Mouse (Mus musculus) ES-Bruce4 (cell line): ENCODE measurements at regions not wholly inside any gene's neighbourhood (a gene's known extent, or its start where the extent isn't known, plus 50 kb on each side); places are given as distances from the start of the nearest gene placed in this dataset.

Experiments
- H3K27ac ChIP-seq: 2 replicates; pipeline ENCODE4 v1.5.1; 2012; ENCODE audit warnings: low read length, inconsistent platforms; ENCODE audit not compliant: insufficient read depth
- H3K27me3 ChIP-seq: 2 replicates; pipeline ENCODE4 v1.6.1; 2012; ENCODE audit warnings: mild to moderate bottlenecking, low read length, inconsistent platforms; ENCODE audit not compliant: control insufficient read depth, poor library complexity, insufficient read depth, severe bottlenecking
- H3K36me3 ChIP-seq: 2 replicates; pipeline ENCODE4 v1.6.1; 2012; ENCODE audit warnings: inconsistent platforms, mild to moderate bottlenecking, low read length, moderate library complexity; ENCODE audit not compliant: control insufficient read depth, poor library complexity, insufficient read depth, severe bottlenecking
- H3K4me1 ChIP-seq: one replicate; pipeline ENCODE4 v1.8.1; 2011; ENCODE audit warnings: low read length; ENCODE audit not compliant: control insufficient read depth, insufficient read depth
- H3K4me3 ChIP-seq: 2 replicates; pipeline ENCODE4 v1.5.1; 2011; ENCODE audit warnings: low read depth, mild to moderate bottlenecking, low read length
- H3K9ac ChIP-seq: 2 replicates; pipeline ENCODE4 v1.6.1; 2012; ENCODE audit warnings: low read depth, mild to moderate bottlenecking, inconsistent platforms; ENCODE audit not compliant: poor library complexity, severe bottlenecking
- H3K9me3 ChIP-seq: replicated peaks from 2 replicates; pipeline ENCODE4 v1.6.1; 2012; ENCODE audit warnings: mild to moderate bottlenecking, low read length, inconsistent platforms; ENCODE audit not compliant: control insufficient read depth, poor library complexity, insufficient read depth, severe bottlenecking
- CTCF ChIP-seq: IDR thresholded peaks from one replicate; pipeline ENCODE4 v1.8.1; 2011; ENCODE audit warnings: low read depth, low read length
- EP300 ChIP-seq: IDR thresholded peaks from 2 replicates; pipeline ENCODE4 v1.6.1; 2011; ENCODE audit warnings: low read depth, low read length; ENCODE audit not compliant: insufficient read depth
- POLR2A ChIP-seq: IDR thresholded peaks from one replicate; pipeline ENCODE4 v1.8.1; 2011; ENCODE audit warnings: low read length; ENCODE audit not compliant: insufficient read depth

DNA sequence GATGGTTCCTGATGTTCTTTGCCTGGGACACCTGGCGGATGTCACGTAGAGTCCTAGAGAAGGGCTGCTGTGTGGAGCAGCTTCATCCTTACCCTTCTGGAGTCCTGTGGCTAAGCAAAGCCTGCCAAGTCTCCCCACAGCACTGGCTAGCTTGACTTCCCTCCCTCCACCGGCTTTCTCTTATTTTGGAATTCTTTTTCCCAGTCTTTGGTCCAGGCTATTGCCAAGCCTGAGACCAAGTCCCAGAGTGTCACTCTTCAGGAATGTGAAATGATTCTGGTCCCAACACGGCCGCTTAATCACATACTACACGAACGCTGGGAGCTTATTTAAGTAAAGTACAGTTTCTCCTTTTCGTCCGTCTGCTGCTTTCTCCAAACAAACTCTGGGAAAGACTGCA, 146.4 kb downstream of the Fndc1 start:
- no peak overlapping the region for H3K27ac ChIP-seq
- no peaks in the 10 kb centered on the region for H3K4me1 ChIP-seq
- no peak for TF ChIP-seq POLR2A
- TF ChIP-seq EP300: no peak
- TF ChIP-seq CTCF: no peak
- H3K9ac ChIP-seq: no peak overlapping the region
- H3K9me3 ChIP-seq: no peaks in the 10 kb centered on the region
- H3K27me3 ChIP-seq: no peaks in the 10 kb centered on the region
- H3K4me3 ChIP-seq: no peak overlapping the region
- H3K36me3 ChIP-seq: no peaks in the 10 kb centered on the region

DNA sequence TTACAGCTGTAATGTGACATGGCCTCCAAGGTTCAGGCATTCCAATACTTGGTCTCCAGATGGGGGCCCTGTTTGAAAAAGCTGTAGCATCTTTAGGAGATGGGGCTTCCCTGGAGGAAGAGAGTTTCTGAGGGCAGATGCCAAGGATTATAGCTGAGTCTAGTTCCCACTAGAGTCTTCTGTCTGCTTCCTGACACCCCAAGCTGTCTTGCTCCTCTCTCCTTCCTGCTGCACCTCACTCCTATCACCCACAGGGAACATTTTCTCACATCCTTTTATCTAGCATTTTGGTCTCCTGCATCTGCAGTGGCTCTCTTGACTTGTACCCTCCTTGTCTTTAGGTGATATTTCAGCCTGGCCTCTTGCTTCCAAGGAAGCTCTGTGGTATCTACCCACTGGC, 147.3 kb downstream of the Fndc1 start:
- TF ChIP-seq EP300 (no peak), POLR2A (no peak), CTCF (no peak)
- Histone ChIP-seq H3K4me3 (no peak overlapping the region), H3K27ac (no peak overlapping the region), H3K27me3 (no peaks in the 10 kb centered on the region), H3K4me1 (no peaks in the 10 kb centered on the region), H3K9me3 (no peaks in the 10 kb centered on the region), H3K9ac (no peak overlapping the region), H3K36me3 (no peaks in the 10 kb centered on the region)

DNA sequence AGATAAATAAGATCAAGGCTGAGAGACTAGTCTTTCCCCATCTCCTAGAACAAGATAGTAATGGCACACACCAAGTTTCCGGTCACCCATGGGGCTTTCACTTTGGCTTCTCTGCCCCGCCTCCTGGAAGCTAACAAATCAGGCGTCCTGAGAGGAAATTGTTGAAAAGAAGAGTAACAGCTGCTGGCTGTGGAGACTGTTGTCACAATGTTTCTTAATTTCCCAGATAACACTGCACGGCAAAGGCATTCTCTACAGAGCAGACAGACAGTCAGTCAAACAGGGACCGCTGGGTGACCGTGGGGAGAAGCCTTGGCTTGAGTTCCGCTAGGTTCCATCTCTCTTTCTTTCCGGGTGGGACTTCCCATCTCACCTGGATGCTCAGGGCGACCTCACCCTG, 148.2 kb downstream of the Fndc1 start:
- no peaks in the 10 kb centered on the region for H3K36me3 ChIP-seq
- H3K27me3 ChIP-seq: no peaks in the 10 kb centered on the region
- H3K9me3 ChIP-seq: no peaks in the 10 kb centered on the region
- no peaks in the 10 kb centered on the region for H3K4me1 ChIP-seq
- H3K9ac ChIP-seq: no peak overlapping the region
- H3K4me3 ChIP-seq: no peak overlapping the region
- H3K27ac ChIP-seq: no peak overlapping the region
- no peak for TF ChIP-seq EP300
- no peak for TF ChIP-seq CTCF
- no peak for TF ChIP-seq POLR2A

DNA sequence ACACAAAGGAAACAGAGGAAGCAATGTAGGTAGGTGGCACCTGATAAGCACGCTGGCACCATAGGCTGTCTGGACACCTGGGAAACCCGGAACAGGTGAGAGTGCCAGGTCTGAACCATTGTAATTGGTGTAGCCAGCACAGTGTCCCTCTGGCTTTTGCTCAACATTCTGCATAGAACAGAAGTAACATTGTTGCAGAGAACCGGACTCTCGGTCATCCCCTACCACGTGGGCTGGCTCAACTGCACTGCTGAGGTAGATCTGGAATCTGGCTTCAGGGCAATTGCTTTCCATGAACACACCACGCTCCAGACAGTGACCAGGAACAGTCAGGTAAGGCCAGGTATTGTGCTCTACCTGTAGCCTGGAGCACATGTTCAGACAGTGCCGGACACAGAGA, 149.3 kb downstream of the Fndc1 start:
- Histone ChIP-seq H3K4me1 (no peaks in the 10 kb centered on the region), H3K27me3 (no peaks in the 10 kb centered on the region), H3K4me3 (no peak overlapping the region), H3K9me3 (no peaks in the 10 kb centered on the region), H3K9ac (no peak overlapping the region), H3K27ac (no peak overlapping the region), H3K36me3 (no peaks in the 10 kb centered on the region)
- no peak for TF ChIP-seq POLR2A
- no peak for TF ChIP-seq EP300
- TF ChIP-seq CTCF: no peak

DNA sequence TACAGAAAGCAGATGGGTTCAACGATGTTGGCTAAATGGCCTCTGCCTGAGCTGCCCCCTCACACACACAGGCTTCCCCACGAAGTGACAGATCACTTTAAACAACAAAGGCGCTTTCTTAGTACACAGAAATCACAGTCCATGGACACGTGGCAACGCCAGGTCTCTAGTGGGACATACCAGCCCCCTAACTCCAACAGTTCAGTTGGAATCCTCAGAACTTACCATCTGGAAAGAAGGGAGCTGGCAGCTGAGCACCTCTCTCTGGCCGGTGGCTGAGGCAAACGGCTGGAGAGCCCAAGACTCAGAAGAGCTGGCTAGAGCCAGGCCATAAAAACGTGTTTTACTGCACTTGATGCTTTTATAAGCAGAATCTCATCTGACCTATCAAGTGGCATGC, 149.8 kb downstream of the Fndc1 start:
- Histone ChIP-seq H3K9ac (no peak overlapping the region), H3K4me1 (no peaks in the 10 kb centered on the region), H3K9me3 (no peaks in the 10 kb centered on the region), H3K27ac (no peak overlapping the region), H3K27me3 (no peaks in the 10 kb centered on the region), H3K4me3 (no peak overlapping the region), H3K36me3 (no peaks in the 10 kb centered on the region)
- TF ChIP-seq CTCF (no peak), EP300 (no peak), POLR2A (no peak)

DNA sequence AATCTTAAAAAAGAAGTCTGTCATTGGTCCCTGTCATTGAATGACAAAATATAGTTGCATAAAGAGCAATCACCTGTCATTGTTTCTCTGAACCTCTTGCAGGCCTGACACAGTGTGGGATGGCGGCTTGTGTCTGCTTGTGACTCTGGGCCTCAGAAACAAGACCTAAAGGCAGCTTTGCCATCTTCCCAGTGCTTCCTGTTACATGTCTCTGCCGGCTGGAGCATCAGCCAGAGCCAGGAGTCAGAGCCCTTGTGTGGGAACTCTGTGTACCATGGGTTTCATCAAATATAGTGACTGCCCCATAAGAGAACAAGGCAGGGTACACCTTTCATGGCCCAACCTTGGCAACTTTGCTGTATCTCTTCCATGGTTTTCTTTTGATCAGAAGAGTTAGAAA, 150.3 kb downstream of the Fndc1 start:
- Histone ChIP-seq H3K9me3 (no peaks in the 10 kb centered on the region), H3K9ac (no peak overlapping the region), H3K36me3 (no peaks in the 10 kb centered on the region), H3K27me3 (no peaks in the 10 kb centered on the region), H3K4me3 (no peak overlapping the region), H3K4me1 (no peaks in the 10 kb centered on the region), H3K27ac (no peak overlapping the region)
- TF ChIP-seq EP300 (no peak), POLR2A (no peak), CTCF (no peak)
